Mouse (Mus musculus): ENCODE measurements around the gene Ggct. TPM values are rescaled to one million over a fixed set of nuclear protein-coding genes. Genes with fewer than 3 reads are reported as not detected.
A peak's percentile ranks its signal among the peaks of the same experiment; 100 is the strongest.

The Ggct gene
- polyA plus RNA-seq, 1 experiment = 3.3 TPM

DNA sequence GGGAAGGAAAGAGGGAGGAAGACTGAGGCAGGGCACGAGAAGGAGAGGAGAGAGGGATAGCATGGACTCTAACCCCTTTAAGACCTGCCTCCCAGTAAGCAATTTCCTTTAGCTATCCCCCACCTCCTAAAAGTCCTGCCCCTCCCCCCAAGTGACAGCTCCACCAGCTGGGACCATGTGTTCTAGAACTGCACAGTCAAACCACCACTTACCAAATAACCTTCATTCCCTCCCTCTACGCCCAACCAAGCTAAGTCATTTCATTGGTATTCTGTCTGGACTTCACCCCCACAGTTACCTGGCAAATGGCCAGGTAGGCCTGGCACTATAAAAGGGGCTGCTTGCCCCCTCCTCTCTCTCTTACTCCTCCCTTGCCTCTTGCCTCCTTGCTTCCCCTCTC is 34.9 kb upstream of the Ggct start:
- Histone ChIP-seq H3K4me3 (ENCODE audit: extremely low read depth, insufficient read depth, insufficient read length) (no peak overlapping the region), H3K27ac (ENCODE audit: insufficient read depth, low read length) (no peak overlapping the region), H3K36me3 (ENCODE audit: control insufficient read depth, insufficient read depth, low read length) (no peaks in the 10 kb centered on the region), H3K4me1 (ENCODE audit: control insufficient read depth, insufficient read depth, insufficient read length) (no peaks in the 10 kb centered on the region), H3K27me3 (ENCODE audit: control insufficient read depth, insufficient read depth, low read length) (no peaks in the 10 kb centered on the region)
- 95% methylated on average over 2 of the region's 2 CpGs for WGBS
- no peak for TF ChIP-seq POLR2A (IDR thresholded peaks at IDR 0.05; ENCODE audit: low read depth, low read length)
- no peak for TF ChIP-seq CTCF (IDR thresholded peaks at IDR 0.05; ENCODE audit: extremely low read depth, insufficient read depth, insufficient read length, insufficient replicate concordance)
- no peak for DNase-seq (ENCODE audit: low read depth in 1 of 2, low spot score in 2 of 2)

DNA sequence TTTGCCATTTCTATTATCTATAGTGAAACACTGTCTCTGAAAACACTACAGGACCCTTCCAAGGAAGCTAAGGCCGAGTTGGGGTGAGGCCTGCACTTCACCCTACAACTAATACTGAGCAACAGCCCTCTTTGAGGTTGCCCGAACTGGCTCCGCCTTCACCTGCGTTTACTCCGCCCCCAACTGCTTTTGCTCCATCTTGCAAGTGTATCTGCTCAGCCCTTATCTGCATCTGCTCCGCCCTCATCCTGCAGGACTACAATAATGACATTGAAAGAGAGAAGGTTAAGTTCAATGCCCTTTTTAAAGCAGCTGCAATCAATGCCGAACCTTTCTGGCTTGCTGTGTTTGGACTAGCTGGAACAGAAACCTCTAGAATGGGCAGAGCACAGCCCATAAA is 29.1 kb upstream of the Ggct start:
- Histone ChIP-seq H3K4me1 (ENCODE audit: control insufficient read depth, insufficient read depth, insufficient read length) (no peaks in the 10 kb centered on the region), H3K27me3 (ENCODE audit: control insufficient read depth, insufficient read depth, low read length) (no peaks in the 10 kb centered on the region), H3K27ac (ENCODE audit: insufficient read depth, low read length) (no peak overlapping the region), H3K36me3 (ENCODE audit: control insufficient read depth, insufficient read depth, low read length) (no peaks in the 10 kb centered on the region), H3K4me3 (ENCODE audit: extremely low read depth, insufficient read depth, insufficient read length) (no peak overlapping the region)
- no peak for TF ChIP-seq CTCF (IDR thresholded peaks at IDR 0.05; ENCODE audit: extremely low read depth, insufficient read depth, insufficient read length, insufficient replicate concordance)
- TF ChIP-seq POLR2A (IDR thresholded peaks at IDR 0.05; ENCODE audit: low read depth, low read length) = no peak
- no peak for DNase-seq (ENCODE audit: low read depth in 1 of 2, low spot score in 2 of 2)
- WGBS = 87% methylated on average over 7 of the region's 7 CpGs

DNA sequence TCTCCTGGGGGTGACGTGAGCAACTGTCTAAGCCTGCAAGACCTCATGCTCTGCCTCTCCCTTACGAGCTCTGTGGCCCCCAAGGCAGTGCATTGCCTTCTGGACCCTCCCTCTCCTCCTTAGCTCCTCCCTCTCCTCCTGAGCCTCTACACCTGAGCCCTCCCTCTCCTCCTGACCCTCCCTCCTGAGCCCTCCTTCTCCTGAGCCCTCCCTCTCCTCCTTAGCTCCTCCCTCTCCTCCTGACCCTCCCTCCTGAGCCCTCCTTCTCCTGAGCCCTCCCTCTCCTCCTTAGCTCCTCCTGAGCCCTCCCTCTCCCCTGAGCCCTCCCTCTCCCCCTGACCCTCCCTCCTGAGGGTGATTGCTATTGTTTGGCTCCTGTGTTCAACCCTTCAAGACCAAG is 25.7 kb upstream of the Ggct start:
- Histone ChIP-seq H3K27ac (ENCODE audit: insufficient read depth, low read length) (no peak overlapping the region), H3K4me3 (ENCODE audit: extremely low read depth, insufficient read depth, insufficient read length) (no peak overlapping the region), H3K27me3 (ENCODE audit: control insufficient read depth, insufficient read depth, low read length) (no peaks in the 10 kb centered on the region), H3K4me1 (ENCODE audit: control insufficient read depth, insufficient read depth, insufficient read length) (peaks cover 6% of the 10 kb centered on the region; the same call in 1 of the 2 replicates), H3K36me3 (ENCODE audit: control insufficient read depth, insufficient read depth, low read length) (no peaks in the 10 kb centered on the region)
- WGBS = 81% methylated on average over 2 of the region's 2 CpGs
- TF ChIP-seq CTCF (IDR thresholded peaks at IDR 0.05; ENCODE audit: extremely low read depth, insufficient read depth, insufficient read length, insufficient replicate concordance) (no peak), POLR2A (IDR thresholded peaks at IDR 0.05; ENCODE audit: low read depth, low read length) (no peak)
- no peak for DNase-seq (ENCODE audit: low read depth in 1 of 2, low spot score in 2 of 2)

DNA sequence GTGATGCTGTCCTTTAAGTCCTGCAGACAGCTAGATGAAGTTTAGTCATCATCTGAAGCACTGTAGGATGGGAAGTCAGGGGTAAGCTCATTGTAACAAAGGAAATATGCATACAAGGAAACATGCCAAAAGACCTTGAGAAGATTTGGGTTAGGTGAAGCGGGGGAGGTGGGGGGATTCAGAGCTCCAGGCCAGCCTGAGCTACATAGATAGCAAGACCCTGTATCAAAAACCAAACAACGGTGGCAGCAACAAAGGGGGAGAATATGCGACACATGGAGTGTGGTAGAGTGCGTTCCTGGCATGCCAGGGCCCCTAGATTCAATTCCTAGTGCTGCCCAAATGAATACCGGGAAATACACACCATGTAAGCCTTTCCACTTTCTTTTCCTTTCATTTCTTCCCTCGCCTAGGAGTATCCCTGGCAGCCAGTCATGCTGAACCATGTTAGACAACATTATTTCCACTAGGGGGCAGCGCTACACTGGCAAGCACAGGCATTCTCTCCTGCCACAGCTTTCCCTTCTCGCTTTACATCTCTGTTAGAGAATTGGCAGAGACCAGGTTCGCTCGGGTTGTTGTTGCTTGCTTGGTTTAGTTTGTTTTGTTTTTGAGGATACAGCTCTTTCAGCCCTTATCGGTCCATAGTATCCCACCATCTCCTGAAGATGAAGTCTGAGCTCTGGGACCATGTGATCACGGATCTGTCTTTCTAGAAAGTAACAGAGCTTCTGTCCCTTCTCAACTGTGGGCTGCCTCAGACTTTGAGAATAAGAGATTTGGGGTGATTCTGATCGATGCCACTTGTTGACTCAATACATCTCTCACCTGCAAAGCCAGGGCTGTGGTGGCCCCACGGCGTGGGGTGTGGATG is 24.2 kb upstream of the Ggct start:
- Histone ChIP-seq H3K27me3 (ENCODE audit: control insufficient read depth, insufficient read depth, low read length) (no peaks in the 10 kb centered on the region), H3K27ac (ENCODE audit: insufficient read depth, low read length) (no peak overlapping the region), H3K36me3 (ENCODE audit: control insufficient read depth, insufficient read depth, low read length) (no peaks in the 10 kb centered on the region), H3K4me3 (ENCODE audit: extremely low read depth, insufficient read depth, insufficient read length) (no peak overlapping the region), H3K4me1 (ENCODE audit: control insufficient read depth, insufficient read depth, insufficient read length) (peaks cover 6% of the 10 kb centered on the region; the same call in 1 of the 2 replicates)
- peak; percentile 23 to 33 for DNase-seq (ENCODE audit: low read depth in 1 of 2, low spot score in 2 of 2)
- TF ChIP-seq POLR2A (IDR thresholded peaks at IDR 0.05; ENCODE audit: low read depth, low read length) = no peak
- TF ChIP-seq CTCF (IDR thresholded peaks at IDR 0.05; ENCODE audit: extremely low read depth, insufficient read depth, insufficient read length, insufficient replicate concordance) = peak; percentile 71; the same call in 1 of the 2 replicates
- 27% methylated on average over 15 of the region's 15 CpGs for WGBS

DNA sequence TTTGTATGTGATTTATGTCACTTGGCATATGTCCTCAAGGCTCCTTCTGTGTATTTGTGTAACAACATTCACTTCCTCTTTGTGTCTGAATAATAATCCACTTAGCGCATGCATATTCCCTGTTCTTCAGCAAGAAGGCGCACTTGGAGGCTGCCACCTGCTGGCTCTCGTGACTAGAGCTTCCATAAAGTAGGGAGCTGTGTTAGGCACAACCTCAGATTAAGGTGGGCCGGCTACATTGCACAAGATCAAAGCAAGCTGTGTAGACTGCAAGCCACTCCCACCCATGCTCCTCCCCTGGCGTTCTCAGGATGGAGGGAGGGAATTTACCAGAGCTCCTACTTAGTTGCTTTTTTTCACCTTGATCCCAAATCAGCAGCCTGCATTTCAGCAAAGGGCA is 23.5 kb upstream of the Ggct start:
- Histone ChIP-seq H3K27ac (ENCODE audit: insufficient read depth, low read length) (no peak overlapping the region), H3K4me1 (ENCODE audit: control insufficient read depth, insufficient read depth, insufficient read length) (peaks cover 6% of the 10 kb centered on the region; the same call in 1 of the 2 replicates), H3K36me3 (ENCODE audit: control insufficient read depth, insufficient read depth, low read length) (no peaks in the 10 kb centered on the region), H3K27me3 (ENCODE audit: control insufficient read depth, insufficient read depth, low read length) (no peaks in the 10 kb centered on the region), H3K4me3 (ENCODE audit: extremely low read depth, insufficient read depth, insufficient read length) (no peak overlapping the region)
- DNase-seq (ENCODE audit: low read depth in 1 of 2, low spot score in 2 of 2) = peak; percentile 35 to 36
- TF ChIP-seq CTCF (IDR thresholded peaks at IDR 0.05; ENCODE audit: extremely low read depth, insufficient read depth, insufficient read length, insufficient replicate concordance) (peak; percentile 45; the same call in 1 of the 2 replicates), POLR2A (IDR thresholded peaks at IDR 0.05; ENCODE audit: low read depth, low read length) (no peak)
- 5% methylated on average over 5 of the region's 5 CpGs for WGBS

DNA sequence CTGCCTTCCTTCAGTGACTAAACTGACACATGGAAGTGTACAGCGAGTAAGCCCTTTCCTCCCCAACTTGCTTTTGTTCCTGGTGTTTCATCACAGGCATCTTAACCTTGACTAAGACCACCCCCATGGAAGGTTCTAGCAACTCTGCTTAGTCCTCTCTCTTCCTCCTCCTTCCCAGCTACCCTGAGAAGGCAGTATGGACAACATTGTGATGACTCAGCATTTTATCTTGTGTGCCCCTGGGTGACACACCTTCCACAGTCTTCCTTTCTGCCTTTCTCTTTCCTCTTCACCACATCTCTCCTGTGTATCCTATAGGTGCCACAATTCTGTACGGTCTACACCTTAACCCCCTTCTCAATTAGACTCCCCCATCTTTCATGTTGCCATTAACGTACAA is 21.4 kb upstream of the Ggct start:
- no peaks in the 10 kb centered on the region for H3K27me3 ChIP-seq (ENCODE audit: control insufficient read depth, insufficient read depth, low read length)
- no peak for DNase-seq (ENCODE audit: low read depth in 1 of 2, low spot score in 2 of 2)
- H3K4me1 ChIP-seq (ENCODE audit: control insufficient read depth, insufficient read depth, insufficient read length) = peaks cover 6% of the 10 kb centered on the region; the same call in 1 of the 2 replicates
- H3K27ac ChIP-seq (ENCODE audit: insufficient read depth, low read length) = no peak overlapping the region
- H3K4me3 ChIP-seq (ENCODE audit: extremely low read depth, insufficient read depth, insufficient read length) = no peak overlapping the region
- 93% methylated on average over 3 of the region's 3 CpGs for WGBS
- no peaks in the 10 kb centered on the region for H3K36me3 ChIP-seq (ENCODE audit: control insufficient read depth, insufficient read depth, low read length)
- TF ChIP-seq POLR2A (IDR thresholded peaks at IDR 0.05; ENCODE audit: low read depth, low read length) = no peak
- TF ChIP-seq CTCF (IDR thresholded peaks at IDR 0.05; ENCODE audit: extremely low read depth, insufficient read depth, insufficient read length, insufficient replicate concordance) = no peak

DNA sequence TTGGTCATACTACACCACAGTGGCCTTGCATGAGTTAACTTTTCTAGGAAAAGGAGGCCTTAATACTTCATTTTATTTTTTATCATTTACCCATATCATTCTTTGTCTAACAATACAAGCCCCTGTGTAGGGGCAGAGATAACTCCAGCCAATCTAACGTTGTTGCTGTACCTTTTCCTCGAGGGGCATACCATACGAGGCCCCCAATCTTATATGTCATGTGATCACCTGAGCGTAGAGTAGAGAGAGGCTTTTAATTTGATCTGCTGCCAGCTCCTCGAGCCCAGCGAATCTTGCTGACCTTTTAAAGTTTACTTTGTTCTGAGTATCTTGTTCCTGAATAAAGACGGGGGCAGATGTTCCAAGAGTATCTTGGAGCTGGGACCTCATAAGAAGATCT is 19.8 kb upstream of the Ggct start:
- Histone ChIP-seq H3K4me3 (ENCODE audit: extremely low read depth, insufficient read depth, insufficient read length) (no peak overlapping the region), H3K36me3 (ENCODE audit: control insufficient read depth, insufficient read depth, low read length) (no peaks in the 10 kb centered on the region), H3K27ac (ENCODE audit: insufficient read depth, low read length) (no peak overlapping the region), H3K4me1 (ENCODE audit: control insufficient read depth, insufficient read depth, insufficient read length) (peaks cover 6% of the 10 kb centered on the region; the same call in 1 of the 2 replicates), H3K27me3 (ENCODE audit: control insufficient read depth, insufficient read depth, low read length) (no peaks in the 10 kb centered on the region)
- TF ChIP-seq POLR2A (IDR thresholded peaks at IDR 0.05; ENCODE audit: low read depth, low read length) (no peak), CTCF (IDR thresholded peaks at IDR 0.05; ENCODE audit: extremely low read depth, insufficient read depth, insufficient read length, insufficient replicate concordance) (no peak)
- DNase-seq (ENCODE audit: low read depth in 1 of 2, low spot score in 2 of 2) = no peak
- 82% methylated on average over 7 of the region's 7 CpGs for WGBS

Measured in spleen, adult 2 months (tissue).